Mouse (Mus musculus) kidney, embryonic 14.5 days (tissue): ENCODE measurements around the gene Mob4. TPM values are rescaled to one million over a fixed set of nuclear protein-coding genes. Genes with fewer than 3 reads are reported as not detected.

Source experiments
- ATAC-seq: fragments of 200-750 bp; cut with Nextera tagmentation; 2 replicates; pipeline ENCODE4 v1.8.0; 2017; ENCODE audit warnings: moderate number of reproducible peaks, mild to moderate bottlenecking, moderate TSS enrichment, moderate library complexity; ENCODE audit not compliant: low FRiP score, low TSS enrichment
- H3K27ac ChIP-seq: fragments of 300-500 bp; sonication (generic); 2 replicates; pipeline ENCODE4 v1.5.1; 2014; ENCODE audit warnings: low read depth, mild to moderate bottlenecking, low read length, moderate library complexity, mixed read lengths
- H3K27me3 ChIP-seq: fragments of 300-500 bp; sonication (generic); 2 replicates; pipeline ENCODE4 v1.6.1; 2014; ENCODE audit warnings: mild to moderate bottlenecking, low read length; ENCODE audit not compliant: control insufficient read depth, insufficient read depth
- H3K36me3 ChIP-seq: fragments of 300-500 bp; sonication (generic); 2 replicates; pipeline ENCODE4 v1.6.1; 2014; ENCODE audit warnings: low read length, mixed read lengths; ENCODE audit not compliant: control insufficient read depth, insufficient read depth
- H3K4me1 ChIP-seq: fragments of 300-500 bp; sonication (generic); 2 replicates; pipeline ENCODE4 v1.6.1; 2014; ENCODE audit warnings: low read length, mixed read lengths; ENCODE audit not compliant: control insufficient read depth, insufficient read depth
- H3K4me2 ChIP-seq: fragments of 300-500 bp; sonication (generic); replicated peaks from 2 replicates; pipeline ENCODE4 v1.6.1; 2014; ENCODE audit warnings: low read depth, mild to moderate bottlenecking, low read length
- H3K4me3 ChIP-seq: fragments of 300-500 bp; sonication (generic); 2 replicates; pipeline ENCODE4 v1.5.1; 2014; ENCODE audit warnings: mild to moderate bottlenecking, low read length
- H3K9ac ChIP-seq: fragments of 300-500 bp; sonication (generic); 2 replicates; pipeline ENCODE4 v1.6.1; 2014; ENCODE audit warnings: low read depth, mild to moderate bottlenecking, low read length, moderate library complexity
- H3K9me3 ChIP-seq: fragments of 300-500 bp; sonication (generic); 2 replicates; pipeline ENCODE4 v1.6.1; 2016; ENCODE audit warnings: low read length; ENCODE audit not compliant: control insufficient read depth
- WGBS: fragments of 180-500 bp; shearing (Covaris S2); extraction: QIAGEN DNeasy Blood & Tissue Kit; methylation state at CpG from one replicate; pipeline ENCODE4 v1.1.7; 2014; 5-methylcytosine and 5-hydroxymethylcytosine counted together
- polyA plus RNA-seq: library from polyadenylated mRNA; unstranded; fragments of >200 nt; fragmentation: Nextera tagmentation; extraction: Ambion mirVana; gene quantifications from 2 replicates; pipeline ENCODE4 v1.2.1, GENCODE M21; 2014

Mob4 gene
- polyA plus RNA-seq, 1 experiment from 2014 or later, result 144 TPM

- Histone ChIP-seq H3K27ac (no peak overlapping the region), H3K9ac (no peak overlapping the region), H3K4me3 (no peak overlapping the region), H3K36me3 (no peaks in the 10 kb centered on the region), H3K4me2 (no peak overlapping the region), H3K4me1 (no peaks in the 10 kb centered on the region), H3K9me3 (0 out of 2 replicates have a peak, but pooled peaks cover 7% of the 10 kb centered on the region), H3K27me3 (no peaks in the 10 kb centered on the region)
- WGBS, result 93% methylated on average over 4 of the region's 4 CpGs
- ATAC-seq, result no peak
Observed at GRCm38 (mm10) chr1:55168591-55168990, 37.6 kb downstream of the Mob4 start.

GRCm38 (mm10) chr1:55171361-55172325 is 40.6 kb downstream of the Mob4 start:
- 0 out of 2 replicates have a peak, but pooled peaks cover 7% of the 10 kb centered on the region for H3K9me3 ChIP-seq
- H3K27me3 ChIP-seq, result no peaks in the 10 kb centered on the region
- no peaks in the 10 kb centered on the region for H3K36me3 ChIP-seq
- H3K4me2 ChIP-seq, result 0 out of 2 replicates have a peak overlapping the region, but pooled peaks have one; percentile 11
- WGBS, result 68% methylated on average over 22 of the region's 22 CpGs
- ATAC-seq, result no peak
- no peak overlapping the region for H3K9ac ChIP-seq
- no peaks in the 10 kb centered on the region for H3K4me1 ChIP-seq
- no peak overlapping the region for H3K4me3 ChIP-seq
- no peak overlapping the region for H3K27ac ChIP-seq

GRCm38 (mm10) chr1:55173720-55174557 is 42.9 kb downstream of the Mob4 start:
- Histone ChIP-seq H3K27ac (no peak overlapping the region), H3K27me3 (no peaks in the 10 kb centered on the region), H3K4me1 (no peaks in the 10 kb centered on the region), H3K4me3 (no peak overlapping the region), H3K36me3 (no peaks in the 10 kb centered on the region), H3K9ac (no peak overlapping the region), H3K4me2 (no peak overlapping the region), H3K9me3 (0 out of 2 replicates have a peak, but pooled peaks cover 5% of the 10 kb centered on the region)
- WGBS, result 90% methylated on average over 10 of the region's 10 CpGs
- no peak for ATAC-seq

GRCm38 (mm10) chr1:55174558-55175034 is 43.6 kb downstream of the Mob4 start:
- H3K4me1 ChIP-seq, result no peaks in the 10 kb centered on the region
- no peaks in the 10 kb centered on the region for H3K9me3 ChIP-seq
- no peak overlapping the region for H3K4me2 ChIP-seq
- no peak overlapping the region for H3K9ac ChIP-seq
- WGBS, result 33% methylated on average over 3 of the region's 3 CpGs
- no peak for ATAC-seq
- H3K4me3 ChIP-seq, result no peak overlapping the region
- H3K36me3 ChIP-seq, result no peaks in the 10 kb centered on the region
- H3K27ac ChIP-seq, result no peak overlapping the region
- H3K27me3 ChIP-seq, result no peaks in the 10 kb centered on the region

GRCm38 (mm10) chr1:55179917-55180566 is 49.0 kb downstream of the Mob4 start:
- WGBS, result 83% methylated on average over 5 of the region's 5 CpGs

GRCm38 (mm10) chr1:55182392-55182791 is 51.4 kb downstream of the Mob4 start:
- 87% methylated on average over 5 of the region's 5 CpGs for WGBS
- no peaks in the 10 kb centered on the region; the same call in 1 of the 2 replicates for H3K36me3 ChIP-seq
- no peak for ATAC-seq
- H3K9me3 ChIP-seq, result no peaks in the 10 kb centered on the region; the same call in 1 of the 2 replicates
- H3K27me3 ChIP-seq, result no peaks in the 10 kb centered on the region
- no peak overlapping the region for H3K4me3 ChIP-seq
- H3K27ac ChIP-seq, result no peak overlapping the region
- H3K4me2 ChIP-seq, result no peak overlapping the region
- H3K9ac ChIP-seq, result no peak overlapping the region
- no peaks in the 10 kb centered on the region for H3K4me1 ChIP-seq

More at GRCm38 (mm10) chr1:55179917-55180566, 49.0 kb downstream of the Mob4 start:
- H3K4me1 ChIP-seq, result no peaks in the 10 kb centered on the region
- H3K9me3 ChIP-seq, result no peaks in the 10 kb centered on the region; the same call in 1 of the 2 replicates
- no peak overlapping the region for H3K9ac ChIP-seq
- H3K36me3 ChIP-seq, result no peaks in the 10 kb centered on the region; the same call in 1 of the 2 replicates
- no peak overlapping the region for H3K4me2 ChIP-seq
- ATAC-seq, result no peak
- H3K4me3 ChIP-seq, result no peak overlapping the region
- H3K27ac ChIP-seq, result no peak overlapping the region
- H3K27me3 ChIP-seq, result no peaks in the 10 kb centered on the region

GRCm38 (mm10) chr1:55185718-55186117 is 54.7 kb downstream of the Mob4 start:
- Histone ChIP-seq H3K9me3 (no peaks in the 10 kb centered on the region), H3K4me3 (no peak overlapping the region), H3K9ac (no peak overlapping the region), H3K4me1 (no peaks in the 10 kb centered on the region), H3K4me2 (no peak overlapping the region), H3K27me3 (no peaks in the 10 kb centered on the region), H3K27ac (no peak overlapping the region), H3K36me3 (no peaks in the 10 kb centered on the region; the same call in 1 of the 2 replicates)
- ATAC-seq, result no peak
- 91% methylated on average over 6 of the region's 6 CpGs for WGBS

- Histone ChIP-seq H3K27ac (no peak overlapping the region), H3K9ac (no peak overlapping the region), H3K9me3 (no peaks in the 10 kb centered on the region), H3K4me2 (no peak overlapping the region), H3K27me3 (no peaks in the 10 kb centered on the region), H3K4me3 (no peak overlapping the region), H3K36me3 (no peaks in the 10 kb centered on the region), H3K4me1 (no peaks in the 10 kb centered on the region)
- 35% methylated on average over 11 of the region's 11 CpGs for WGBS
- ATAC-seq, result no peak
Observed at GRCm38 (mm10) chr1:55186592-55187210, 55.7 kb downstream of the Mob4 start.
